Mouse (Mus musculus) heart, embryonic 13.5 days (tissue): ENCODE measurements at regions not wholly inside any gene's neighbourhood (a gene's known extent, or its start where the extent isn't known, plus 50 kb on each side); places are given as distances from the start of the nearest gene placed in this dataset.
"Not testable (repeated sequence)": the region's sequence is repeated elsewhere in the genome, so short reads cannot be mapped to it uniquely, and the experiment has no call there.

ENCODE experiments used
- ATAC-seq: fragments of 200-750 bp; cut with Nextera tagmentation; 2 replicates; pipeline ENCODE4 v1.8.0; 2017; ENCODE audit warnings: moderate TSS enrichment; ENCODE audit not compliant: insufficient number of reproducible peaks, low FRiP score, low TSS enrichment; ENCODE audit errors: extremely low read depth
- H3K27ac ChIP-seq: fragments of 300-500 bp; sonication (generic); replicated peaks from 2 replicates; pipeline ENCODE4 v1.5.1; 2015; ENCODE audit warnings: moderate library complexity, mild to moderate bottlenecking, inconsistent platforms
- H3K27me3 ChIP-seq: fragments of 300-500 bp; sonication (generic); replicated peaks from 2 replicates; pipeline ENCODE4 v1.6.1; 2015; ENCODE audit warnings: mild to moderate bottlenecking, inconsistent platforms
- H3K36me3 ChIP-seq: fragments of 300-500 bp; sonication (generic); 2 replicates; pipeline ENCODE4 v1.6.1; 2015; ENCODE audit warnings: mild to moderate bottlenecking, inconsistent platforms
- H3K4me1 ChIP-seq: fragments of 300-500 bp; sonication (generic); 2 replicates; pipeline ENCODE4 v1.6.1; 2015; ENCODE audit warnings: inconsistent platforms
- H3K4me2 ChIP-seq: fragments of 300-500 bp; sonication (generic); 2 replicates; pipeline ENCODE4 v1.6.1; 2015; ENCODE audit warnings: inconsistent platforms, mild to moderate bottlenecking, moderate library complexity
- H3K4me3 ChIP-seq: fragments of 300-500 bp; sonication (generic); 2 replicates; pipeline ENCODE4 v1.5.1; 2015; ENCODE audit warnings: moderate library complexity, mild to moderate bottlenecking, inconsistent platforms
- H3K9ac ChIP-seq: fragments of 300-500 bp; sonication (generic); 2 replicates; pipeline ENCODE4 v1.6.1; 2015; ENCODE audit warnings: inconsistent platforms, mild to moderate bottlenecking, moderate library complexity
- H3K9me3 ChIP-seq: fragments of 300-500 bp; sonication (generic); 2 replicates; pipeline ENCODE4 v1.6.1; 2016; ENCODE audit warnings: inconsistent platforms
- WGBS: fragments of 180-500 bp; shearing (Covaris S2); methylation state at CpG from one replicate; pipeline ENCODE4 v1.1.7; 2015; ENCODE audit warnings: mixed read lengths; 5-methylcytosine and 5-hydroxymethylcytosine counted together

DNA sequence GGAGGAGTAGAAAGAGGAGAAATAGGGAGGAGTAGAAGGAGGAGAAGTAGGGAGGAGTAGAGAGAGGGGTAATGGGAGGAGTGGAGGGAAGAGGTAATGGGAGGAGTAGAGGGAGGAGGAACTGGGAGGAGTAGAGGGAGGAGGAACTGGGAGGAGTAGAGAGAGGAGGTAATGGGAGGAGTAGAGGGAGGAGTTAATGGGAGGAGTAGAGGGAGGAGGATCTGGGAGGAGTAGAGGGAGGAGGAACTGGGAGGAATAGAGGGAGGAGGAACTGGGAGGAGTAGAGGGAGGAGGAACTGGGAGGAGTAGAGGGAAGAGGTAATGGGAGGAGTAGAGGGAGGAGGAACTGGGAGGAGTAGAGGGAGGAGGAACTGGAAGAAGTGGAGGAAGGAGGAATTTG is 200.0 kb upstream of the Sesn3 start:
- not testable (repeated sequence) for H3K27ac ChIP-seq, H3K9ac ChIP-seq, ATAC-seq, H3K27me3 ChIP-seq, H3K9me3 ChIP-seq, H3K36me3 ChIP-seq, H3K4me2 ChIP-seq, H3K4me3 ChIP-seq
- H3K4me1 ChIP-seq, result peaks cover 19% of the 10 kb centered on the region

DNA sequence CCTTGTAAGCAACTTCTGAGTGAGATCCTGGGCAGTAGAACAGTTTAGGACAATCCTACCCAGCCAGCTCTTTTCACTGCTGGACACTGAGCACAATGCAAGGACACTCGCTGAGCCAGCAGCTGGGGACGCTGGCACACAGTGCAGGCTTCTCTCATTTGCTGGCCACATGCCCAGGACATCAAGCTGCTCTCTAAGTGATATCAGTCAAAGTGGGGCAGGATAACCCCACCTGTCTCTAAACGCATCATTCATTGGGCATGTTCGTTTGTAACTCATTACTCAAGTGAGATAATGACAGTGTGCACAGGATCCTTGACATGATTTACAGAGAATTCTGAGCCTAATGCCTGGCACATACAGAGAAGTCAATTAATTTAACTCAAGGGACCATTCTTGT is 199.4 kb upstream of the Sesn3 start:
- WGBS, result 18% methylated on average over 4 of the region's 4 CpGs

DNA sequence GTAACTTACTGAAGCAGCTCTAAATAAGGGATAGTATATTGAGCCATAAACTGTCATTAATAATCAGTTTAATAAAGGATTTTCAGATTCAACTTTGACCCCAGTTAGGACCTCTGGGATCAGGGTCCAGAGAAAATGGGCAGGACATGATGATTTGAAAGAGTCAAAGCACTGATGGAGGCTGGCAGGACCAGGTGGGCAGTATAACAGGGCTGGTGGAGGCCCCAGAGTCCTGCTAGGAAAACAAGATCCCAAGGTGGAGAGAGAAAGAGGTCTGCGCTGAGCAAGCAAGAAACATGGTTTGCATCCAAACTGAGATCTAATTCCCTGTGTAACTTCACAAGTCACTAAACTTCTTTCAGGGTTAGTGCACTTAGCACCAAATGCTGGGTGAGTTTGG is 199.0 kb upstream of the Sesn3 start:
- Histone ChIP-seq H3K9ac (no peak overlapping the region), H3K9me3 (no peaks in the 10 kb centered on the region), H3K4me2 (no peak overlapping the region), H3K27me3 (no peaks in the 10 kb centered on the region), H3K4me1 (peaks cover 19% of the 10 kb centered on the region), H3K36me3 (no peaks in the 10 kb centered on the region), H3K4me3 (no peak overlapping the region), H3K27ac (0 out of 2 replicates have a peak overlapping the region, but pooled peaks have one; percentile 15)
- 75% methylated on average over 1 of the region's 1 CpGs for WGBS
- ATAC-seq, result no peak

More for the DNA sequence above, 199.4 kb upstream of the Sesn3 start:
- Histone ChIP-seq H3K27ac (no peak overlapping the region), H3K36me3 (no peaks in the 10 kb centered on the region), H3K4me1 (peaks cover 19% of the 10 kb centered on the region), H3K4me2 (no peak overlapping the region), H3K9me3 (no peaks in the 10 kb centered on the region), H3K9ac (no peak overlapping the region), H3K27me3 (no peaks in the 10 kb centered on the region), H3K4me3 (no peak overlapping the region)
- ATAC-seq, result peak; percentile 61; the same call in 1 of the 2 replicates

DNA sequence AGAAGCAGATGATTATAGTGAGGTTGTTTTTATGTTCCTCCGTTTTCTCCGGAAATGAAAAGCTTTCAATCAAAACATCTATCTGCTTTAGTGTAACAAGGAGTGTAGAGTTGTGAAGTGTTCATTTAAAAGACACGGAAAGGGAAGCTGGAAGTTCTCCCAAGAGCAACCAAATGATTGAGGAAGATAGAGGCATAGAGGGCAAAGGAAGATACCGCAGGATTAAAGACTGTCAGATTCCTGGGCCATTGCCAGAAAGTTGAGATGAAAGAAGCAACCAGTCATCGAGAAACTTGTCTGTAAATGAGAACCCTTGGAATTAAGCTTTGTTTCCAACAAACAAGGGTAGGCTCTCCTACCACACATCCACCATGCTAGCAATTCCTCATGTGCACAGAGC is 198.1 kb upstream of the Sesn3 start:
- H3K9ac ChIP-seq, result no peak overlapping the region
- H3K9me3 ChIP-seq, result no peaks in the 10 kb centered on the region
- H3K36me3 ChIP-seq, result no peaks in the 10 kb centered on the region
- H3K4me1 ChIP-seq, result peaks cover 26% of the 10 kb centered on the region
- ATAC-seq, result no peak
- no peak overlapping the region for H3K4me2 ChIP-seq
- WGBS, result 42% methylated on average over 5 of the region's 5 CpGs
- no peak overlapping the region for H3K27ac ChIP-seq
- no peak overlapping the region for H3K4me3 ChIP-seq
- H3K27me3 ChIP-seq, result no peaks in the 10 kb centered on the region

DNA sequence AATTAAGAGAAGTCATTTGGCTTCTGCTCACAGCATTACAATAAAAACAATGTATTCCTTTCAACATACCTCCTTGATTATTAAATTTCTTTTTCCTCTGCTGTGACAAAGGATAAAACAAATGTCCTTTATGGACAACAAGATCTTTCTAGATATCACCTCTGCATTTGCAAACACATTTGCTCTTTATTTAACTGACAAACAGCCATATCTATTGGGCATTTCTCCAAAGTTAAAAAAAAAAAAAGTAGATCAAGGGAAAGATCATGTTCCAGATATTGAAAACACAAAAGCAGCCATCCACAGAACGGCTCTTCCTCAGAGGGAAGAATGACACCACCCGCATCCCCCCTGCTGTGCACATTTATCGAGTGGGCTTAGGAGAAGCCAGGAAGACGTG is 193.7 kb upstream of the Sesn3 start:
- WGBS, result 47% methylated on average over 4 of the region's 4 CpGs
- Histone ChIP-seq H3K27me3 (no peaks in the 10 kb centered on the region), H3K27ac (no peak overlapping the region), H3K4me2 (no peak overlapping the region), H3K9ac (no peak overlapping the region), H3K4me3 (no peak overlapping the region), H3K4me1 (peaks cover 13% of the 10 kb centered on the region), H3K36me3 (no peaks in the 10 kb centered on the region), H3K9me3 (no peaks in the 10 kb centered on the region)
- ATAC-seq, result no peak

DNA sequence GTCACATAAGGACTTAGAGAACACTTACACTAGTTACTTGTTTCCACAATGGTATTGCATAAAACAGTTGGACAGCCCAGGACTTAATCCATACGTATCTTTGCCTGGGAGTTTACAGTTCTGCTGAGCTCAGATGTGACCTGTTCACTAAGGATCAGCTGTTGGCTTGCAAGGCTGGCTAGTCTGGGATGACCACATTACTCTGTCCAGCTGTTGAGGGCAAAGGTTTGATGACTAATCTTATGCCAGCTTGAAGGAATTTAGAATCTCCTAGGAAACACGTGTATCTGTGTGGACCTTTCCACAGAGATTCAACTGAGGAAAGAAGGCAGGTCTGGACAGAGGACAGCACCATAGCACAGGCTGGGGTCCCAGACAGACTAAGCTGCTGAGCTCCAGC is 188.7 kb upstream of the Sesn3 start:
- H3K4me2 ChIP-seq, result no peak overlapping the region
- H3K4me1 ChIP-seq, result peaks cover 25% of the 10 kb centered on the region
- no peak for ATAC-seq
- H3K9me3 ChIP-seq, result no peaks in the 10 kb centered on the region
- H3K9ac ChIP-seq, result no peak overlapping the region
- H3K36me3 ChIP-seq, result no peaks in the 10 kb centered on the region
- H3K27me3 ChIP-seq, result no peaks in the 10 kb centered on the region
- H3K4me3 ChIP-seq, result no peak overlapping the region
- no peak overlapping the region for H3K27ac ChIP-seq
- 49% methylated on average over 2 of the region's 2 CpGs for WGBS

DNA sequence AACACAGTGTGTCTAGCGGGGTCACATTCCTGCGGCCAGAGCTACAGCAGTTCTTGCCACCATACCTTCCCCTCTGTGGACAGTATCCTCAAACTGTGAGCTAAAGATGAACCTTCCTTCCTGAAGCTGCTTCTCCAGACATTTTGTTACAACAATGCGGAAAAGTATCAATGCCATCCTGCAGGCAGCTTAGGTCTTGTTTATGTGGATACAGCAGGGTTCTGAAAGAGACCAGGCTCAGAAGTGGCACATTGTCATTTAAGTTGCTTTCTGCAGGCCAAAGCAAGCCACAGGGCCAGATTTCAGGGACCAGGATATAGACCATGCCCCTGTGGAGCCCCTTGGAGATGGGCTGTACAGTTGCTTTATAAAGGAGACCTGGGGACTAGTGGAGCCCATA is 188.3 kb upstream of the Sesn3 start:
- Histone ChIP-seq H3K4me1 (peaks cover 22% of the 10 kb centered on the region), H3K9me3 (no peaks in the 10 kb centered on the region), H3K27me3 (no peaks in the 10 kb centered on the region), H3K9ac (no peak overlapping the region), H3K4me2 (no peak overlapping the region), H3K36me3 (no peaks in the 10 kb centered on the region), H3K4me3 (no peak overlapping the region), H3K27ac (no peak overlapping the region)
- WGBS, result 78% methylated on average over 3 of the region's 3 CpGs
- ATAC-seq, result no peak

DNA sequence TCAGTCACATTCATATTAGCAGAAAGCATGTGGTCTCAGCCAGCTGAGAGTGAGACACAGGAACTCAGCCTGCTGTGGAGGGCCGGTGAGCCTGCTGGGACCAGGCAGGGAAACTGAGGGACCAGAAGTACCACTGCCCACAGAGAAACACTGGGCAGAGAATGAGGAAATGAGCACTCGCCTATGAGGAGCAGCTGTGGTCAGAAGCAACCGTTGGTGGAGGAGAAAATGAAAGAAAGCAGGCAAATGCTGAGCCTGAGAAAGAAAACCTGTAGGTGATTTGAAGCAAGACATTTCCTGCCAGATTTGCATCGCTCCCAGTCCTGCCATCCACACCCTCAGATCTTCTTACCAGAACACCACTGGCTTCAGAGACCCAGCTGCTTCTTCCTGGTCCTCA is 187.0 kb upstream of the Sesn3 start:
- no peaks in the 10 kb centered on the region for H3K9me3 ChIP-seq
- WGBS, result 64% methylated on average over 4 of the region's 4 CpGs
- H3K27ac ChIP-seq, result no peak overlapping the region
- no peak overlapping the region for H3K4me2 ChIP-seq
- H3K4me1 ChIP-seq, result peaks cover 20% of the 10 kb centered on the region
- H3K4me3 ChIP-seq, result no peak overlapping the region
- no peaks in the 10 kb centered on the region for H3K36me3 ChIP-seq
- no peaks in the 10 kb centered on the region for H3K27me3 ChIP-seq
- no peak overlapping the region for H3K9ac ChIP-seq
- ATAC-seq, result no peak

DNA sequence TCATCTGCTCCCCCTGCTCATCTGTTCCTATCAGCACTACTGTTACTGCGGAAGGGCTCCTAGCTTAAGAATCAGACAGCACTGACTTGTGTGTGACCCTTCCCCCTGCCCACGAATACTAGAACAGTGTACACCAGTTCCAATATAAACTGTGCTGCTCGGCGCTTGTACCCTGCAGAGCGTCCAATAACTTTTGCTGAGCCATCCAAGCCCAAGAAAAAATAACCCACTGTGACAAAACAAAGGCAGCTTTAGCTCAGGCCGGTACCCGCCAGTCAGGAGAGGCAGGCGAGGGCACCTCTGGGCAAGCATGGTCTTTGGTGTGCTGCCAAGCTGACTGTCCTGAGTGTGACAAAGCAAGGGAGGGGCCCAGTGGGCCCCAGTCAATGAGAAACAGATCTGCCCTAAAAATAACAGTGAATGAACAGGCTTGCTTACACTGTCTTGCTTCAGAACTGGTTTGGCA is 185.0 kb upstream of the Sesn3 start:
- H3K4me2 ChIP-seq, result 0 out of 2 replicates have a peak overlapping the region, but pooled peaks have one; percentile 25
- H3K9me3 ChIP-seq, result no peaks in the 10 kb centered on the region
- H3K27ac ChIP-seq, result peak overlapping the region; percentile 77
- no peak overlapping the region for H3K4me3 ChIP-seq
- WGBS, result 42% methylated on average over 8 of the region's 8 CpGs
- peaks cover 27% of the 10 kb centered on the region for H3K4me1 ChIP-seq
- 0 out of 2 replicates have a peak overlapping the region, but pooled peaks have one; percentile 10 for H3K9ac ChIP-seq
- no peaks in the 10 kb centered on the region for H3K27me3 ChIP-seq
- ATAC-seq, result 0 out of 2 replicates have a peak, but pooled peaks have one; percentile 45
- H3K36me3 ChIP-seq, result no peaks in the 10 kb centered on the region

DNA sequence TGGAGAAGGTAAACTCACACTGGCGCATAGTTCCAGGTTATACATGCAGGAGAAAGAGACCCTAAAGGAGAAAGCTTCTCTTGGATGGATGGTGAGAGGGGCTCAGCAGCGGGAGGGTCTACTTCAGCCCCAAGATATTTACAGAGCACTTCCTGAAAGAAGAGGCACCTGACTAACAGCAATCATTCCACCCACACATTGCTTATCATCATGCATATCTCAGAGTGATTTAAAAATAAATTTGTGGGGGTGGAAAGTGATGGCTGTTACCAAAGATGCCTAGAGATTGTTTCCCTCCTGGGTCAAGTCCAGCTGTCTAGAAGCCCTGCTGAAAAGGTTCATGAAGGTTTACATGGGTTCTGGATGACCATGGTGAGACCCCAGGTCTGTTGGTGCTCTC is 184.4 kb upstream of the Sesn3 start:
- no peak for ATAC-seq
- Histone ChIP-seq H3K36me3 (no peaks in the 10 kb centered on the region), H3K4me2 (0 out of 2 replicates have a peak overlapping the region, but pooled peaks have one; percentile 25), H3K27ac (peak overlapping the region; percentile 77), H3K4me1 (peaks cover 27% of the 10 kb centered on the region), H3K9me3 (no peaks in the 10 kb centered on the region), H3K9ac (no peak overlapping the region), H3K27me3 (no peaks in the 10 kb centered on the region), H3K4me3 (no peak overlapping the region)
- WGBS, result 78% methylated on average over 2 of the region's 2 CpGs

DNA sequence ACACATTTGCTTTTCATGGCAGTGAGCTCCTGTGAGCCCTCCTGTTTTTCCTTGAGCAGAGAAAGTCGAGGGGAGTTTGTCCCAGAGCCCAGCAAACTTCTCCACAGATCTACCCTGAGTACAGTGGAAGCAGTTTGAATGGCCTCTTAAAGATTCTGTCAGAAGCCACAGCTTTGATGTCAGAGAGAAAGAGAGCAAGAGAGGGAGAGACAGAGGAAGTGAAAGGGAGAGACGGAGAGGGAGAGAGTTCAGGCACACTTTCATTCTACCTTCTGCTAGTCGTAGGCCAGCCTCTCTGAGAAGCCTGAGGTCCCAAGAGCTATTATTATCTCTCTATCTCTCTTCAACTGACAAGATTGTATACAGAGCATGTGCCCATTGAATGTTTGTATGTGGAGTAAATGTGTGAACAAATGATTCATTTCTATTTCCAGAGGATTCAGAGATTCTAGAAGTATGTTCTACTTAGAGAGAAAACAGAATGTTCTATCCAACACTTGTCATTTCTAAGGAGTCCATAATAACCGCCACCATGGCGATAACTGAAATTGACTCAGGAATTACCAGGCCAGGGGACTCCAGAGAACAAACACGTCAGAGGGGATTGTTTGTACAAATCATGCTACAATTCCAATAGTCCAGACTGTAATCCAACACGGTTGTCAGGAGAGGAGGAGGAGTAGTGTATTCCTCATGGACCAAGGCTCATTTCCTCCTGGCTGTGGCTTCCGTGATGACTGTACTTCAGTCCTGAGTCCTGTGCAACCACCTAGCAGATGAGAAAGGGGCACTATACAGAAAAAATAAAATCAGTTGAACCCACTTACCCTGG is 183.6 kb upstream of the Sesn3 start:
- H3K9me3 ChIP-seq, result no peaks in the 10 kb centered on the region
- no peaks in the 10 kb centered on the region for H3K36me3 ChIP-seq
- WGBS, result 71% methylated on average over 8 of the region's 8 CpGs

DNA sequence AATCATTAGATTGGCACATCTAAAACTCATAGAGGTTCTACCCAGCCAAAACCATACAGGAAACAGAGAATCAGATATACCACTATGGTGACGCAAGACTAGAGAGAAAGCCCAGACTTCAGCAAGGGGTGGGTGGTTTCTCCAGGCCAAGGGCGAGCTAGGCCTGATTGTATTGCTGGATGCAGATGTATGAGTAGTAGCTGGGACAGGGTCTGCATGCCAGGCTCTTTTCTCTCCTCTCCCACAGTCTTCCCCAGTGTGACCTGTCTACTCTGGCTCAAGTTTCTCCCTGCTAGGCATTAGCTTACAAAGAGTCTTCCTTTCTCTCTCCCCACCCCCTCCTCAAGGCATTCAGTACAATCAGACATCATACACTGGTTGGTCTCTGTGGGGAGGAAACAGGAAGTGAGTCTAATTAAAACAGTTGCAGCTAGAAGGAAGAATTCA is 181.8 kb upstream of the Sesn3 start:
- ATAC-seq, result no peak
- Histone ChIP-seq H3K4me1 (peaks cover 27% of the 10 kb centered on the region), H3K4me3 (no peak overlapping the region), H3K9ac (no peak overlapping the region), H3K9me3 (no peaks in the 10 kb centered on the region), H3K27ac (no peak overlapping the region), H3K4me2 (no peak overlapping the region), H3K27me3 (no peaks in the 10 kb centered on the region), H3K36me3 (no peaks in the 10 kb centered on the region)
- WGBS, result 61% methylated on average over 2 of the region's 2 CpGs

More for the DNA sequence above, 183.6 kb upstream of the Sesn3 start:
- no peaks in the 10 kb centered on the region for H3K27me3 ChIP-seq
- no peak overlapping the region for H3K27ac ChIP-seq
- no peak overlapping the region for H3K4me2 ChIP-seq
- H3K4me1 ChIP-seq, result peaks cover 27% of the 10 kb centered on the region
- no peak for ATAC-seq
- no peak overlapping the region for H3K4me3 ChIP-seq
- no peak overlapping the region for H3K9ac ChIP-seq
